Mouse (Mus musculus): ENCODE measurements around the gene Magi1.

The Magi1 gene

DNA sequence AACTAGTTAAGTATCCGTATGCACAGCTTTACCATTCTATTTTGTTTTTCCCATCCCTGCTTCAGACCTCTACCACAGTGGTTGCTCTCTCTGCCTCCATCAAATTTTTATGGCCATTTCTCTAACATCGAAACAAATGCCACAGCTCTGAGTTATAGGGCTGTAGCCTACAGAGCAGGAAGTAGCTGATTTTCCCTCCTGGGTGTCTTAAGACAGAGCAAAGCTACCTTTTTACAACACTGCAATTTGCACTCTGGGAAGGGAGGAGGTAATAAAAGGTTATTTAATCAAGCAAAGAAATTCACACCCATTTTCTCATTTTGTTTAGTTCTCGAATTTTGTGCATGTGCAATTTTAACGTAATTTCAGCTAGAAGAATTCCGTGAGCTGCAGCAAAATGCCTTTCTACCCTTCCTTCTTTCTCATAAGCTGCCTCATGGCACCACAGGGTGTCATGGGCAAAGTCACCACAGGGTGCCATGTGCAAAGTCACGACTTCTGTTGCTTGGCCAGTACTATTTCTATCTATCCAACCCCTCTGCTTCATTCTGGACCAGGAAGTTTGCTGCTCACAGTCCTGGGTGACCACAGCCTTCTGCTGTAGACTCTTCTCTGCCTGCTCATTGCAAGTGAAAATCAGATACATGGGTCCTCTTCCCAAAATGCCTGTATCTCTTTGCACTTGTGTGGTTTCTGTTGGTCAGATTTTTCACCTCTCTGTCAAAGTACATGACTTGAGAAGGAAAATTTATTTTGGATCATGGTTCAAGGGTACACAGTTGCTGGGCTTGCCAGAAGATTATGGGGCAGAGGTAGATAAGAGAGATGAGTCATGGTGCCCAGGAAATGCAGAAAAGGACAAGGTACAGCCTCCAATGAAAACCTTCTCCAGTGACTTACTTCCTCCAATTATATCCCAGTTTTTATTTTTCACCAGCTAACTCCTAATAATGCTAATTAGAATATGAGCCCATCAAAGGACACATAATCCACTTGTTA, 167.0 kb downstream of the Magi1 start:
- DNase-seq (ENCODE audit: low read depth, low spot score), result no peak

GRCm38 (mm10) chr6:94111833-94112232, 171.9 kb downstream of the Magi1 start:
- no peak for DNase-seq (ENCODE audit: low read depth, low spot score)

GRCm38 (mm10) chr6:94107401-94108107, 176.2 kb downstream of the Magi1 start:
- no peak for DNase-seq (ENCODE audit: low read depth, low spot score)

DNA sequence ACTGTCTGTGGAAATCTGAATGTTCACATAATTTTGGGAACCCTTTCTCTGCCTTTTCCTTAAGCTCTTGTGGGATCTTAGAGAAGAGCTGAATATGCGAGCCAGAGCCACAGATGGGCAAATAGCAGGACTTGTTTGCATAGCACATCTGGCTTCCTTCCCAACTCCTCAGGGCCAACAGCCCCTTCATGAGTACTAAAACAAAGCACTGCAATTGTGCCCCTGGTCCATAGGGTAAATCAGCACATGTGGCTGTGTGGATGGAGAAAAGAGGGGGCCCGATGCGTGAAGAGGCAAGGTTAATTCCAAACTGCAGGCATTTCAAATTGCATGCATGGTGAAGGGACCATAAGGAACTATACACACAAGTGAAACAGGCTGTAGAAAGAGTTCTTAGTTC, 180.1 kb downstream of the Magi1 start:
- DNase-seq (ENCODE audit: low read depth, low spot score), result no peak

GRCm38 (mm10) chr6:94101256-94101655, 182.5 kb downstream of the Magi1 start:
- no peak for DNase-seq (ENCODE audit: low read depth, low spot score)

- DNase-seq (ENCODE audit: low read depth, low spot score), result no peak
Measured at GRCm38 (mm10) chr6:94094924-94095685, 188.6 kb downstream of the Magi1 start.

GRCm38 (mm10) chr6:94092969-94093597, 190.6 kb downstream of the Magi1 start:
- no peak for DNase-seq (ENCODE audit: low read depth, low spot score)

DNA sequence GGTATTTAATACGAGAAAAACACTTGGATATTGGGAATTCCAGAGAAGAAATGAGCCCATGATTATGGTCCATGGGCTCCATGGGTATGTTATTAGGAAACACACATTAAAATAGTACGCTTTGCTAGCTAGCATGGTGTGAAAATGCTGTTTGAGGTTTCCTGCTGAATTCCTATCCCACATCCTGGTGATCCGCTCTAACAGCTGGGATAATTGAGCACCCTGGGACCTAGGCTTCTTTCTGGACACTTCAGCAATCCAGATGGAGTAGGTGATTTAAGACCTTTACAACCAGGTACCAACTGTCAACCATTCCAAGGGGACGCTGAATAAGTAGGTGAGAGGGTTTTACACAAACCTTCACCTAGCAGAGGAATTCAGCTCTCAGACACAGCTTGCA, 191.2 kb downstream of the Magi1 start:
- DNase-seq (ENCODE audit: low read depth, low spot score), result no peak

DNA sequence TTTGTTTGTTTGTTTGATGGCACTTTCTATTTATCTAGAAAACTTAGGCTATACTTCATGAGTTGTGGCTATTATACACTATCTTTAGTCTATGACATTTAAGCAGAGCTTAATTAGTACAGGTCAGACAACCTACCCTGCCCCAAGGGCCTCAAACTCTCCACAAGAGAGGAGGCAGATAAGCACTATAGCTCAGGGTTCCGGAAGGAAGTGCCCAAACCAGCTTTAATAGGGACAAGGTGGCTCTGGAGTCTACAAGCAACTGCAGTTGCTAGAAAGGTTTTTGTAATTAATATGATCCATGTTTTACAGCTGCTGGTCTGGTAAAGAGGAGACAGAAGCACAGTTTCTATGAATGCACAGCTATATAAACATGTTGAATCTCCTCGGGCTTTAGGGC, 196.9 kb downstream of the Magi1 start:
- no peak for DNase-seq (ENCODE audit: low read depth, low spot score)

GRCm38 (mm10) chr6:94084752-94085151, 199.0 kb downstream of the Magi1 start:
- DNase-seq (ENCODE audit: low read depth, low spot score), result no peak

DNA sequence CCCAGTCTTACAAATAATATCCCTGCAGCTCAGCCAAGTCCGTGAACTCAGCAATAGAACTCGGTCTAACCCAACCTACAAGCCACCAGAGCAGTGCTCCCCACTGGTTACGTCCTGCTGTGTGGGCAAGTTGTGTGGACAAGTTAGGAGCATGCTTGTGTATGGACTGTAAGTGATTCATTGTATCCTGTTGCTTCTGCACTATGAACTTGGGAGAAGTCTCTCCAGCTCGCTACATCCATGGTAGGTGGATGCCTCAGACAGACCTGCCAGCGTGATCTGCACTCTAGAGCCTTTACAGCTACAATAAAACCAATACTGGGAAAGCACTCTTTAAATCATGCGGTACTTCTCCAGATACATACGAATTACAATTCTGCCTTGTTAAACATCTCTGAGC, 200.3 kb downstream of the Magi1 start:
- no peak for DNase-seq (ENCODE audit: low read depth, low spot score)

- DNase-seq (ENCODE audit: low read depth, low spot score), result peak; percentile 10
Measured at GRCm38 (mm10) chr6:94080933-94081545, 202.7 kb downstream of the Magi1 start.

DNA sequence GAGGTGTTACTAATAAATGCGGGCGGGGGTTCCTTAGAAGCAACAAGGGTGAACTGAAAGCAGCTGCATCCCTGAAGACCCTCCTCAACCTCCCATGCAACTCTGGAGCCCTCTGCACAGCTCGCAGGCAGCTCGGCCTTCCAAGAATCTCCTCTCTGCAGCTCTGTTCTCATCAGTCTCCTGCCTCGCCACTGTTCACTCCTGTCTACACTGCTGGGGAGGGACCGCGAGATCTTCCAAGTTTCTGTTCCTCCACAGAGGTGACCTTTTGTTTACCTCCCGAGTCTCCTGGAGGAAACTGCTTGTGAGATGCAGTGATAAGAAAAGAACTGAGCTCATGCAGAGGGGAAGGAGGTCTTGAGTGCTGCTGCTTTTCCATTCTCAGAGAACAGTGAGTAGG, 204.8 kb downstream of the Magi1 start:
- no peak for DNase-seq (ENCODE audit: low read depth, low spot score)

DNA sequence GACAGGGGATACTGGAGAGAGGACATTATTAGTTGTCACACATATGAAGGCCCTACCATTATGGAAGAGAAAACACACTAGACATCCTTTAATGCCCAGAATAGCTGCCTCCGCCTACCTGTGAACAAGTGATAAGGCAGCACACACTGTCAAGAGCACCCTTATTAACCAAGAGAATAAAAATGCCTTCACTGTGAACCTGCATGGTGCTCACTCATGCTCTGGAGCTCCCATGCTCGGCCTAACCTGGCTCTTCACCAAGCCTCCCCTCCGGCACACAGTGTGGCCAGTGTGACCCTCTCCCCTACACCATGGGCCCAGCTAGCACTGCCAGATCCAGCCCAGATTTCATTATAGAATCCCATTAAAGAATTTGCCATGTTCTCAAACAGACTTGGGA, 206.7 kb downstream of the Magi1 start:
- DNase-seq (ENCODE audit: low read depth, low spot score), result no peak

- DNase-seq (ENCODE audit: low read depth, low spot score), result no peak
Measured at GRCm38 (mm10) chr6:94075990-94076389, 207.7 kb downstream of the Magi1 start.

GRCm38 (mm10) chr6:94075228-94075627, 208.5 kb downstream of the Magi1 start:
- DNase-seq (ENCODE audit: low read depth, low spot score), result no peak

DNA sequence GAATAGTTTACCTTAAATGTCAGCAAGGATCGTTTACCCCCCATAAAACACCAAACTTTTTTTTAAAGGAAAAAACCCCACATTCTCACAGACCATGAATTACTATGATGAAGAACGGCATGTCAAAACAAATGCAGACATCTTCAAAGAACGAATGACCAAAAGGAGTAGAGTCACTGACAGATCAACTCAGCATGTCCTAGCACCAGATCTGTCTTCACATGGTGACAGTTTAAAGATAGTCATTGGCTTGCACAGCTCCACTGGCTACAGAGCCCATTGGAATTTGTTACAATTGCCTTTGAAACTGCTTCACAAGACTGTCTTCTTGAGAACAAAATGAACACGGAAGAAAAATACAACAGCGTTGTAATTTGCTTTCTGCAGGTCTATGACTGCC, 212.0 kb downstream of the Magi1 start:
- DNase-seq (ENCODE audit: low read depth, low spot score), result no peak

- DNase-seq (ENCODE audit: low read depth, low spot score), result no peak
Measured at GRCm38 (mm10) chr6:94070702-94071101, 213.0 kb downstream of the Magi1 start.

DNA sequence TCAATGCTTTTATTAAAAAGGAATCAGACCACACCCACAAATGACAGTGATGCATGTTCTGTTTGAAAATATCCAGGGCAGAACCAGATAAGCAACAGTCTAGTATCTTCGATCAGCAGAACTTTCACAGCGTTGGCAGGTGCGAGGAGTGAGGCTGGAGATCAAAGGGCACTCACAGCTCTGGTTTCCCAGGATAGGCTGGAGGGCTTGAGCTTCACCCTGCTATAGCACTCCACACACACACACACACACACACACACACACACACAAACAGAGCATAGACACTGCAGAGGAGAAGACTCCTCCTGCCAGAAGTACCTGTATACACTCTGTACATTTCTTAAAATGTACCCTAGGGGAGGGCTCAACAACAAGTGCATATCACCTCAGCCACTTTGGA, 214.3 kb downstream of the Magi1 start:
- DNase-seq (ENCODE audit: low read depth, low spot score), result no peak

DNA sequence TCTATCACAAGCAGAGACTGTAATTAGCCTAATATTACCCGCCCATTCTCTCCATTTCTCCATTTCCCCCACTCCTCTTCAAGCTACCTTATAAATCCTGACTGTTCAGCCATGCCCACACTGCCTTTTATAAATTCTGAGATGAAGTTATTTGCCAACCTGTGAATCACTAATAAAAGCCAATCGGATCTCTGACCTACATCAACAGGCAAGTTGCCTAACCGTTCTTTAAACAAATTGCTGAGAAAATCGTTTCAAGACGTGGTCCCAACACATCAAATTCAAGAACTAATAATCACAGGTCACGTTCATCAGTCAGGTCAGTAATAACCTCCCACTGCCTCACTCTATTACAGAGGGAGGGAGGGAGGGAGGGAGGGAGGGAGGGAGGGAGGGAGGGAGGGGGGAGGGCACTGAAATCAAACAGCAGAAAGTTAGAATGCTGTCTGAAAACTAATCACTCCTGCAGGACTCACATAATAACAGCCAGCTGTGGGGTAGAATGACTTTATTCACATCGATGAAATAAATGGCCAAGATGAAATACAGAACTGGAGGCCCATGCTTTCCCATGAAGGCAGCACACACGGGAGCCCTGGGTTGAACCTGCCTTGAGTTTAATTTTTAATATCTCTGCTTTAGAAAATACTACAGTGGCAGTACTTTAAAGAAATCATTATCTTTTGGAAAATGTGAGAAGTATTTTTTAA, 215.8 kb downstream of the Magi1 start:
- DNase-seq (ENCODE audit: low read depth, low spot score), result no peak

Measured in CD4-positive, CD25-positive, alpha-beta regulatory T cell, adult 2 months (primary cell).